Mouse (Mus musculus): ENCODE measurements around the gene Dnah17.

- TF ChIP-seq CTCF (IDR thresholded peaks at IDR 0.05; ENCODE audit: low read depth) = no peak
- TF ChIP-seq EP300 (optimal IDR thresholded peaks at IDR 0.05) = no peak
Observed at GRCm38 (mm10) chr11:118082294-118082693, 48.1 kb downstream of the Dnah17 start.

All from stomach, postnatal 0 days (tissue).